Mouse (Mus musculus): Measurements from ENCODE around the gene Cdpf1.

DNA sequence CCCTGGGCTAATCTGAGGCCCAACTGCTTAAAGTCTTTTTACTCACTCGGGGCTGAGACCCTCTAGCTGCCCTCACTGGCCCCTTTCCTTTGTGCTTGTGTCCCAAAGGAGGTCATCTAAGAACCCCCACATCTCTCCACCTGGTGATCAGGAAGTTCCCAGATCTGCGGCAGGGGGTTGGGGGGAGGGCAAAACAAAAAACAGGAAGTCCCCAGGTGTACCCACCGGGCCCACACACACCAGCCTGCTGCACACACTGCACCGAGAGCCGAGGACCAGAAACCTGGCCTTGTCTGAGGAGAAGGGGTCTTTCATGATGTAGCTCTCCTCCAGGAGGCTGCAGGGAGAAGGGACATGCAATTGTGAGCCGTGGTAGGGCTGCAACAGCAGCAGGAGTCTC, 3.5 kb downstream of the Cdpf1 start:
- TF ChIP-seq CTCF (conservative IDR thresholded peaks at IDR 0.05 in 1 of 2, IDR thresholded peaks at IDR 0.05 in 1 of 2; ENCODE audit: low read depth in 2 of 2, low read length in 2 of 2) (no peak), POLR2A (IDR thresholded peaks at IDR 0.05; ENCODE audit: low read depth, low read length) (no peak), MYC (IDR thresholded peaks at IDR 0.05; ENCODE audit: low read depth, low read length) (no peak)

Measured in CH12.LX (cell line).